Mouse (Mus musculus) naive thymus-derived CD4-positive, alpha-beta T cell, adult 2 months (primary cell): ENCODE measurements around the gene Tacc2.
"Not testable (repeated sequence)": the region's sequence is repeated elsewhere in the genome, so short reads cannot be mapped to it uniquely, and the experiment has no call there.

Source experiments
- DNase-seq: peaks from one replicate; pipeline ENCODE4 v3.0.0-alpha.2; 2011; ENCODE audit warnings: low read depth

The Tacc2 gene

DNA sequence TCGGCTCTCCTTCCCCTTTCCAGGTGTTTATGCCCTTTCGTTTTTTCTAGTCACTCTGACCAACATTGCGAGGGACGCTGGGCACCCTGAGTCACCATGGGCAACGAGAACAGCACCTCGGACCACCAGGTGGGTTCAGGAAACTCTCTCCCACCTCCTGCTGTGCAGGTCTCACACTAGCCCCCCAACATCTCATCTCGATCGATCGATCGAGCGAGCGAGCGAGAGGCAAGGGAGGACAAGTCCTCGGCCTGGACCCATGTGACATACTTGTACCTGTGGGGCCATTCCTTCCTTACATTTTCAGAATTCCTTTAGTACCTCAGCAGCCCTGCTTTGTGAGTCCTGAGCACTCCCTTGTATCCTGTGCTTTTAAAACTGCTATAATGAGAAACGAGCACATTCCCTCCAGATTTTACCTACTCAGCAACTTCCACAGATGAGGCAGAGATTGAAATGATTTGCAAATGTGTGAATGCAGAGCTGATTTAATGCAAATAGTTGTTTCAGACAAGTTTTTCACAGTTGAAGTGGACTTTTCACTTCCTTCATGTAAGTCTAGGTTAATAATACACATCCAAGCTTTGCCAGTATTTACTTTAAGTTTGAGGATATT, at the start of gene Tacc2:
TSS of gene Tacc2 (plus strand) at position 51 of the 616 bp plus-strand sequence.
- DNase-seq = no peak

DNA sequence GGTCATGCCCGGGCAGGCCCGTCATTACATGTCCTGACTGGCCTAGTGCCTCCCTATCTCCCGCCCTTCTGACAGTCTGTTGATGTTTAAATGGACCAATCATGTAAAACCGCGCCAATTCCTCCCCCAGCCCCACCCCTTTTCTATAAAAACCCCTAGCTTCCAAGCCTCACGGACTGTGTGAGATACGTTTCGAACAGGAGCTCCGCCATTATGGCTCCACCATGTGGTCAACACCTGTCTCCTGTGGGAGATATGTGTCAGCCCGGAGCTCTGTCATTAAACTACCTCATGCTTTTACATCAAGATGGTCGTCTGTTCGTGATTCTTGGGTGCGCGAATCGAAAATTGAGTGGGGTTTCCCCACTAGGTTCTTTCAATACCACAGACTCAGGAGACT, 46.1 kb upstream of the Tacc2 start:
- DNase-seq = not testable (repeated sequence)

DNA sequence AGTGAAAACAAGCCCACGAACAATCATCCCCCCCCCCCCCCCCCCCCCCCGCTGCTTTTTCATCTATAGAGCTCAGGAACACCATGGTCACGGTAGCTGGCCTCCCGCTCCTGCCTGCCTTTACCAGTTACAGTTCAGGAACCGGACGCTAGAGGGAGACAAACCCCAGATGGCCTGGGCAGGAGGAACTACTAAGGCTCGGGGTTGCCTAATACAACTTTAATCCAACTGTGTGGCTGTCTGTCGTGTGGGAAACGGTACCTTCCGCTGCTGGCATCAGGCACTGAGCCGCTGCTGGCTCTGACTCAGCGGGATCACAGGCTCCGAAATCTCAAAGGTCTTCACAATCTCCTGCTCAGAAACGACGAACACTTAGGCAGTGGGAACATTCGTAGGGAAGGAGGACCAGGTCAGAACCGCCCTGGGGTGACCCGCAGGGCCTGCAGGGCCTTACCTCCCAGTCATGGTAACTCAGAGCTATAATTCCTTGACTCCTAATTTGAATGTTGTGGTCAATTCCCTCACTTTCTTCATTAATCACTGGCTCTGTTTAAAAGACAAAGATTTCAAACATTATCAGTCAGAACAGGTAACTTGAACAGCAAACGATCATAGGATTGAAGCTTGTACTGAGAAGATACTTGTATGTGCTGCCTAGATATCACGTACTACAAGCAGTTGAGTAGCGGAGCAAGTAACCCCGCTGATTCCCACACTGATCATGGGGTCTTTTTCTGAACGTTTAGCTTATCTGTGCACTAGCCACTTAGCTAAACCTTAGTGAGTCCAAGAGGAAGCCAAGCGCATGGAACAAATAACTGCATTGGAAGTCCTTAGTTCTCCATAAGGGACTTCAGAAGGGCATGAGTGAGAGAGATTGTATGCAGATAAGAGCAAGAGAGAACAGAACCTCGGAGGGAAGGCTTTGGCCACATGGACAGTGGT, 43.6 kb upstream of the Tacc2 start:
- peak; percentile 87 for DNase-seq

DNA sequence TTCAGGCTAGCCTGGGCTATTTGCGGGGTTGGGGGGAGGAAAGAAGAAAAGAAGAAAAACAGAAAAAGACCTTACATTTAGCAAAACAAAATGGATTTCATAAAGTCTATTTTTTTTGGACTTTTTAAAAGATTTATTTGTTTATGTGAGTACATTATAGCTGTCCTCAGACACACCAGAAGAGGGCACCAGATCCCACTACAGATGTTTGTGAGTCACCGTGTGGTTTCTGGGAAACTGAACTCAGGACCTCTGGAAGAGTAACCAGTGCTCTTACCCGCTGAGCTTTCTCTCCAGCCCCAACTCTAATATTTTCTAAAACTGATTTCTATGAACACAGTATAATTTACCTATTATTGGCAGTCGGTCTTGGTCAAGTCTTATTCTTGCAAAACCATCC, 42.1 kb upstream of the Tacc2 start:
- DNase-seq = no peak

DNA sequence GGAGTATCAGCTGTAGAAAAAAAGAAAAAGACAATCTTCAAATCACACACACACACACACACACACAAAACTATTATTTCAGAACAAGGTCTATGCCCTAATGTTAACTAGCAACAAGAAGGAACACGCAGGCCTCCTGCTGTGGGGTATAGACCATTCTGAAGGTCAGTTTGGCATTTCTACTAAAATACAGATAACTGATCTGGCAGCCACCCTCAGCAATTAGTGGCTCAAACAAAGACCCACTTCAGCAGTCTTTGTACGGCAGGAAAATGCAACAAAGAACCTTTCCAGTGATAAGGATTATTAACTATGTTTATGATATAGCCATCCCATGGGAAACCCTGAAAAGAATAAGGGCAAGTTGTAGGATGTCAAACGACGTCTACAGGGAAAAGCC, 40.2 kb upstream of the Tacc2 start:
- no peak for DNase-seq

DNA sequence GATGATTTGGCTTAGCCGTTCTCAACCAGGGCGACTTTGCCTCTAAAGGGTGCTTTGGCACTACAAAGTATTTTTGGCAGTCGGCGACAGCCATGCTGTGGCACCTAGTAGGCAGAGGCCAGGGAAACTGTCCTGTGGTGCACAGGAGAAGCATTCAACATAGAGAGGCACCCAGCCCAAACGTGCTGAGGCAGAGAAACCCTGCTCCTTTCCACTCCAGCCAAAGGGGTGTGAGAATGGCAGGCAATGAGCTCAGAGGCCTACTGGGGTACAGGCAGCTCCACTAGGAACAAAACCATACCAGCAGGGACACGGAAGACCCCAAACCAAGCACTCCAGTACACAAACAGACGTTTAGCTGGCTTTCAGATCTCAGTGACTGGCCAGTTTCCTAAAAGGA, 37.1 kb upstream of the Tacc2 start:
- DNase-seq = no peak

DNA sequence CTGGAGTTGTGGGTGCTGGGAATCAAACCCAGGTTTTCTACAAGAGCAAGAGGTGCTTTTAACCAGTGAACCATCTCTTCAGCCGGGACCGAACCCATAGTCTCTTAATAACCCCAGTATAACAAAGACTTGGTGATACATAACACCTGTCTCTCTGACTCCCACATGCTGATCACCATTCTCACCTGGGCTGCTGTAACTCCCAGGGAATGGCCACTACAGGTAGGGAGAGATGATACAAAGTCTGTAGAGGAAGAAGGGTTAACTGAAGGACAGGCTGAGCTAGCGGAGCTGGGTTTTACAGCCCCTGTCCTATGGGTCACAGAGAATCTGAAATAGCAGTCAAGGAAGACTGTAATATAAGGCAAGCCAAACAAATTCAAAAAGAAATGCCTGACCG, 34.1 kb upstream of the Tacc2 start:
- no peak for DNase-seq

DNA sequence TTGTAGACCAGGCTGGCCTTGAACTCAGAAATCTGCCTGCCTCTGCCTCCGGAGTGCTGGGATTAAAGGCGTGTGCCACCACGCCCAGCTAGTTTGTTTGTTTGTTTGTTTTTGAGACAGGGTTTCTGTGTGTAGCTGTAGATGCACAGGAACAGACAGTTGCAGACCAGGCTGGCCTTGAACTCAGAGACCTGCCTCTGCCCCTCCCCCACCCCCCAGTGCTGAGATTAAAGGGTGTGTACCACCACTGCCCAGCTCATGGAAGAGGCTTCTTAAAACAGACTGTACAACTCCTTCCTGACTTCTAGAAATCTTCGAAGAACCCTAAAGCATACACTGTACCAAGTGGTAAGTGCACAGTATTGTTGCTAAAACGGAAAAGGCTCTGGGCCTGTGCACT, 31.8 kb upstream of the Tacc2 start:
- DNase-seq = peak; percentile 10

DNA sequence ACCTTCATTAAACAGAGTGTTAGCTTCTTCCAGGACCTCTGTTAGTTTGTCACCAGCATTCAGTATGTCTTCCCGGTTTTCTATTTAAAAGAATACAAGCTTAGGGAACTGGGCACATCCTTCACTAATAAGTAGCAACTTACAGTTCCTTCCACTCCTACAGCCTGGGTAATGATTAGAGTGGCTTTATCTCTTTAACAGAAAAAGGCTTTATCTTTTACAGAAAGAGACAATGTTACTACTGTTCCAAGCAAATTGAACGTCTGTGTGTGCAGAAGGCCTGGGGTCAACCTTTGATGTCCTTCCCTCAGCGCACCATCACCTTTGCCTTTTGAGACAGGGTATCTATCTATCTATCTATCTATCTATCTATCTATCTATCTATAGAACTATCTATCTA, 31.3 kb upstream of the Tacc2 start:
- no peak for DNase-seq

DNA sequence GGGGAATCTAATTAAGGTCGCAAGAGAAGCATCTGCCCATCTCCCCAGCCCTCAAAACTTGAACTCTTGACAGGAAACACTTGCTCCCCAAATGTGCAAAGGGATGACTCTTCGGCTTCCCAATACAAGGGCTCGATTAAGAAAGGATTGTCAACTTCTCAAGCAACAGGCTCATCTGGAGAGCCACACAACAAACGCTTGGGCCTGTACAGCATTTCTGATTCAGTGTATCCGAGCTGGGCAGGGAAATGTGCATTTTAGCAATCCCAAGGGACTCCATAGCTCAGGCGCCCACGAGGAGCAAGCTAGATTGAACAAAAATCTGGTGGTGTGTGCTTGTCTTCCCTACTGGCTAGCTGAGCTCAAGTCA, 30.8 kb upstream of the Tacc2 start:
- DNase-seq = no peak

DNA sequence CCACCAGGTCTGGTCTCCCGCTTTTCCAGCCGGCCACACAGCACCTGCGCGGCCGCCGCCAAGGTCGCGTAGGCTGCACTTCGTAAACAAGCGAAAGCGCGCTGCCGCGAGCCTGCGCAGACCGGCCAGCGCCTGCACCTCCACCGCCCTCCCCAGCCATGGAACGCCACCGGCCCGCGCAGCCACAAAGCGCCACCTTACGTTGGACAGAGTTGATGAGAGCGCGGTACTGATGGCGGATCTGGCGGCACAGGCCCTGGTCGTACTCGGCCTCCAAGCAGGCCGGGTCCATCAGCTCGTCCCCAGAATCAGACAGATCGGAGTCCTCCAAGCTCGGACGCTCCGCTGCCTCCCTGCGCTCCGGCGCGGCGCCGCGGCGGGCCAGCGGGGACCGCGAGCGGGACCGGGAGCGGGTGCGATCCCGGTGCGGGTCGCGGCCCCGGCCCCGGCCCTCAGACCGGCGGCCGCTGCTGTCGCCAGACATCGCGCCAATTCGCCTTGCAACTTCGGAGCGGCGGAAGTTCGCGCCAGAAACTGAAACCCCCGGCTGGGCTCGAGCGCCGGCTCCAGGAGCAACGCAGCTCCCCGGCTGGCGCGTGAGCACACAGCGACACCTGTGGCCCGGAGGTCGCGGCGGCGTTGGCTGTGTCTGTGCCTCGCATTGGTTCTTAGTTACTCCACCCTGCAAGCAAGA, 30.3 kb upstream of the Tacc2 start:
- DNase-seq = peak; percentile 93

DNA sequence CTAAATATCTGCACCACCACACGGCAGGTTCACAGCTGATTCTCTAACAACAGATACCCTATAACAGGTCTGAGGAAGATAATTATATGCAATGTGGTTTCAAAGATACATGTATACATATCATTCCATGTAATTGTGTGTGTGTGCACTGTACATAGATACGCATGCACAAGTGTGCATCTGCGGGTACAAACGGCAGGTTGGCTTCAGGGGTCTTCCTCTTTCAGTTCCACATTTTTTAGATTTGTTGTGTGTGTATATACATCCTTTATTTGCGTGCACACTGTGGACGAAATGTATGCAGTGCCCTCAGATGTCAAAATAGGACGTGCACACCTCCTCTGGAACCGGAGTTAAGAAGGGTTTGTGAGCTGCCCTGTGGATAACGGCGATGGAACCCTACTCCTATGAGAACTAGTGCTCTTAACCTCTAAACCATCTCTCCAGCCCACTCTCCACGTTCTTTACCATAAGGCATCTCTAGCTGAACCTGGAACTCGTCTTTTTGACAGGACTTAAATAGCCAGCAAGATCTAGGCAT, 29.5 kb upstream of the Tacc2 start:
- no peak for DNase-seq

DNA sequence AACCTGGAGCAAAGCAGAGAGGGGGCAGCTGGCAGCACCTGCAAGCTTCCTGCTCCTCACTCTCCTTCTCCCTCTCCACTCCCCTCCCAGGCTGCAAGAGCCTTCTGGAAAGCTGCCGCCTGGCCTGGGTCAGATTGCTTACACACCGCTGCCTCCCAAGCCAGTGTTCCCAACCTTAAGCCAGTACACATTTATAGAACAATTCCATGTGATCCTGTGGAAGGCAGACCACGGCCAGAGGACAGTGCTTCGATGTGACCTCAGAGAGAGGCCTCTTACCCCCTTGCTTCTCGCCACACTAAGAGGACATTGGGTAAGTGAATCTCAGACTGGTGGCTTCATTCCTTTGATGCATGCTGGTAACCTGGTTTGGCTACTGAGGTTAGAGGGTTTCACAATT, 24.5 kb upstream of the Tacc2 start:
- no peak for DNase-seq

DNA sequence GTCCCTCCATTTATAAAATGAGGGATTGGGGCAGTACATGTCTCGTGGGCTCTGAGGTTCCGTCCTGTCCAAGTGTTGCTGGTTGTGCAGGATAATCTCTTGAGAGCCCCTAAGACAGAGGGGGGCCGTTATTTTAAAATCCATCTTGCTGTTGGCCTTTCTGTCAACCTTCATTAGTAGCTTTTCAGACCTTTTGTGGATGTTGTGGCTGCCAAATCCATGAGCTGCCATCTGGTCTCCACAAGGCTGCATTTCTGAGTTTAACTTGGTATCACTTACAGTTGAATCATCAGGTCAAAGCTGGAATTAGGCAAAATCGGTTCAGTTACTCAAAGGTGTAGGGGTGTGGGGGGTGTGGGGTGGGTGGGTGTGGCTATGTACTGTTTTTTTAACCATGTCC, 23.9 kb upstream of the Tacc2 start:
- DNase-seq = no peak

DNA sequence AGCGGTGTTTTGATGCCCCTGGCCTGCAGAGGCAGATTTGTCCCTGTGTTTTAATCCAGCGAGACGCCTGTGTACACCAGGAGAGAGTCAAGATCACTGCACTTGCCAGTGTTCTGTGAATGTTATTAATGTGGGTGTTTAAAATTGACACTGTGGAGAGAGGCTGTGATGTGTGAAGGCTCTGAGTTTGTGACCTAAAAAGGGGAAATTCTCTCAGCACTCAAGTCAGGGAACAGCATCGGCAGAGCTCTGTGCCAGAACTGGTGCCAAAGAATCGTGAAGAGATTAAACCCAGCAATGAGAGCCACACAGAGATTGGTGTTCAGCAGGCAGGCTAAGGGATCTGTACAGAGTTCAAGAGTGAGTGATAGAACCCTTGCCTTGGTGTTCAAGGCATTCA, 21.6 kb upstream of the Tacc2 start:
- no peak for DNase-seq

DNA sequence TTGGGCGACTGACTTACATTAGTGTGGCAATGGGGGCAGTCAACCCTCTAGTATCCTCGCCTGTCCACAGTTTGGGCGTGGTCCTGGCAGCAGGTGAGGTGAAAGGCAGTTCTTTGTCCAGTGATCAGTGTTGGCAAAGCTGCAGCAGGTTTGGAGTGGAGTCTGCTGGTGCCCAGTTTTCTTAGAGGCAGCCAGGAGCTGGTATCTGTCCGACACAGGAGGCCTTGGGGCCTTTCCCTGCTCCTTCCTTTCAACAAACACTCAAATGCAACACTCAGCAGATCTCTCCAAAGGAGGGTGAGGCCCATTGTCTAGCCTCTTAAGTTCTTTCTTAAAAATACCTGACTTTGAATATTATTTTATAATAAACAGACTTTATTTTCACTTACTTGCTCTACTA, 18.6 kb upstream of the Tacc2 start:
- no peak for DNase-seq

DNA sequence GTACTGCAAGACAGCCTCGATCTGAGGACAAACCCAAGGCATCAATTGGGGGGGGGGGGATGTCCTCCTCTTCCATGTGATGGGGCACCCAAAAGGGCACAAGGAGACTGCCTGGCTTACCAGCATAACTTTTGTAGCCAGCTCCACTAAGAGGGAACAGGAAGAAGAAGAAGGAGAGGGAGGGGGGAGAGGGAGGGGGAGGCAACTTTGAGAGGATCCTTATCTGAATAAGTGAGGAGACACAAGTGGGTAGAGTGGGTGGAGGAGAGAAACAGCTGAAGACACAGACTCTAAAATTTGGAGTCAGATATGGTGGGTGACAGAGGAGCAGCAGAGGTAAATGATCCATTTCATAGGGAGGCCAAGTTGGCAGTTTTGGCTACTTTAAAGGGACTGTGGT, 16.3 kb upstream of the Tacc2 start:
- no peak for DNase-seq

DNA sequence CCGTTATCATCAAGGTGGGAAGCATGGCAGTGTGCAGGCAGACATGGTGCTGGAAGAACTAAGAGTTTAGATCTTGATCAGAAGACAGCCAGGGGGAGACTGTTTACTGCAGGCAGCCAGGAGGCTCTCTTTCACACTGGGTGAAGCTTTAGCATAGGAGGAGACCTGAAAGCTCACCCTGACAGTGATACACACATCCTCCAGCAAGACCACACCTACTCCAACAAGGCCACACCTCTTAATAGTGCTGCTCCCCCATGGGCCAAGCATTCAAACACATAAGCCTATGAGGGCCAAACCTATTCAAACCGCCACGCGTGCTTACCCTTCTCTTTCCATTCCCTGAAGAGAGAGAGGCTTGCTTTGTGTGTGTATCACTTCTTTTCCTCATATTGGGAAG, 14.0 kb upstream of the Tacc2 start:
- no peak for DNase-seq

DNA sequence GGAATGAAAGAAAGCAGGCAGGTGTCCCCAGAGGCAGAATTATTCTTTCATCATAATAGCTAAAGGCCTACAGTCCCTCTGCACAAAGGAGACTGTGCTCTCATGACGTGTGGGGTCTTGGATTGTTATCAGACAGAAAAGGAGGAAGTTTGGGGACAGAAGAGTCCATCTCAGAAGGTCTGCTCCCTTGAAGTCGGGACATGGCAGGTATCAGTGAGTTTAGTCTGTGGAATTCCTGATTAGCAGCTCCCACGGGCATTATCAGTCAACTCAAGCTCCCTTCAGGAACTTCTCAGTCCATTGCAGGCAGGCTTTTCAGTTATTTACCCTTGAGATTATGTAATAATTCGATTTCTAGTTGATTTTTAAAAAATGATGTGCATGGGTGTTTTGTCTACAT, 13.4 kb upstream of the Tacc2 start:
- DNase-seq = no peak

DNA sequence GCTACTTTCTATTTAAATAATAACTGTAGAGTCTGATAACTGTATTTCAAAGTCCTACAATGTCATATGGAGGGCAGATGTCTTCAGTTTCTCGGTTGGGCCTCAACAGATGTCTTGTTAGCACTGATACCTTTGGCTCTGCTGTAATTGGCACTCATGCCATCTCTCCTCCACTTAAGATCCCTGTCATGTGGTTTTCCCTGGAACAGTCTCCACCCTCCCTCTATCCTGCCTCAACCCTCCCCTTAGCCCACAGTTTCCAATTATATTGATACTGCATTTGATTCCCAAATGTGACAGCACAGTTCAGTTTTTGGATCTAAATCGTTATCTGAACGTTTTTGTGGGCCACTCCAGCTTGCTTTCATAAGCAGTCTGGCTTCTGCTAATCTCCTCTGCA, 12.6 kb upstream of the Tacc2 start:
- no peak for DNase-seq

DNA sequence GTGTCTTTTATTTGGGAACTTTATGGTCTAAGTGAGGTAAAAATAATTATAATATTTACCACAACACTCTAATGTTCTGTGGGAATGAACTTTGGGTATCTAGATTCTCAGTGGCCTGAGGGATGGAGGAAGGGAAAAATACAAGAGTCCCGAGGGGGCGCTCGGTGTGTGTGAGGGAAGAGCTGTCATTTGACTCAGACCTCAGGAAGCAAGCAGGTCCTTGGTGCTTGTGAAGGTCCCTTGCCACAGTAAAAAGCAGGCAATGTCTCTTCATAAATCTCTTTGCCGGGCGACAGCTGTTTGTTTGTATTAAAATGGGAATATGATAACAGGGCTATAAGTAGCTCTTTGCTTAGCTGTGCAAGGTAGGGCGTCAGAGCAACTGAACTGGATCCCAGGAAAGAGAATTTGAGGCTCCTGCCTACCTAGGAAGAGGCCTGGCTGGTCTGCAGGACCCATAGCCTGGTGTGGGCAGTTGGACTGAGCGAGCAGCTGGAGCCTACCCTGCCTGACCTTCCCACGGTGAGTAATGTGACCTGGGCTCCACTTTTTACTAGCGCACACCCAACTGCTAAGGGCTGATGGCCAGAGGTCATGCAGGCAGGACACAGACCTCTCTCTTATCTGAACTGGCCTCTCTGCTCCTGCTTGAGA, 8.3 kb upstream of the Tacc2 start:
- no peak for DNase-seq

DNA sequence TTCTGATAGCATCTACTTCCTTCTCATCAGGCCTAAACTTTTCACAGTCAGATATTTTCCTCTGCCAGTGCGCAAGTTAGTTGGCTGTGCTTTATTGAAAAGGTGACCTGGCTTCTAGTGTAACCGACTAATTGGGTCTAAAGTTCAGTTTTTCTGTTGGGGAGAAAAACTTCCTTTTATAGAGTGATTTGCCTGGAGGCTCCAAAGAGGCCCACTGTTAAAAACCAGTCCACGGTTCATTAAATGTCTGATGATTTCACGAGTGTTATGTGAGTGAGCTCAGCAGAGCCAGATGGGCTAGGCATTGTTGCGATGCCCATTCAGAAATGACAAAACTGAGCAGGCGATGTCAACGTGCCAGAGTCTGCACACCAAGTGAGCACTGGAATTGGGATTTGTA, 6.8 kb upstream of the Tacc2 start:
- DNase-seq = no peak
